Mouse (Mus musculus) forebrain, postnatal 0 days (tissue): Measurements from ENCODE around the gene Dapk2. TPM values are rescaled to one million over a fixed set of nuclear protein-coding genes. Genes with fewer than 3 reads are reported as not detected.

ENCODE experiments used
- ATAC-seq: fragments of 200-750 bp; cut with Nextera tagmentation; 2 replicates; pipeline ENCODE4 v1.8.0; 2017; ENCODE audit warnings: mild to moderate bottlenecking, moderate library complexity
- DNase-seq: peaks from one replicate; pipeline ENCODE4 v3.0.0-alpha.2; 2015
- H3K27ac ChIP-seq: fragments of 300-500 bp; sonication (generic); 2 replicates; pipeline ENCODE4 v1.5.1; 2014; ENCODE audit warnings: low read depth, mild to moderate bottlenecking, antibody characterized with exemption, low read length, moderate library complexity, mixed read lengths
- H3K27me3 ChIP-seq: fragments of 300-500 bp; sonication (generic); 2 replicates; pipeline ENCODE4 v1.6.1; 2014; ENCODE audit warnings: mild to moderate bottlenecking, low read length, mixed read lengths; ENCODE audit not compliant: insufficient read depth
- H3K36me3 ChIP-seq: fragments of 300-500 bp; sonication (generic); 2 replicates; pipeline ENCODE4 v1.6.1; 2014; ENCODE audit warnings: mild to moderate bottlenecking, moderate library complexity; ENCODE audit not compliant: insufficient read depth
- H3K4me1 ChIP-seq: fragments of 300-500 bp; sonication (generic); 2 replicates; pipeline ENCODE4 v1.6.1; 2014; ENCODE audit warnings: antibody characterized with exemption; ENCODE audit not compliant: insufficient read depth
- H3K4me2 ChIP-seq: fragments of 300-500 bp; sonication (generic); 2 replicates; pipeline ENCODE4 v1.6.1; 2014; ENCODE audit warnings: low read depth, mild to moderate bottlenecking, moderate library complexity
- H3K4me3 ChIP-seq: fragments of 300-500 bp; sonication (generic); 2 replicates; pipeline ENCODE4 v1.5.1; 2014; ENCODE audit warnings: low read depth, low read length, mixed read lengths
- H3K9ac ChIP-seq: fragments of 300-500 bp; sonication (generic); 2 replicates; pipeline ENCODE4 v1.6.1; 2014; ENCODE audit warnings: mild to moderate bottlenecking
- H3K9me3 ChIP-seq: fragments of 300-500 bp; sonication (generic); 2 replicates; pipeline ENCODE4 v1.6.1; 2016; ENCODE audit warnings: low read length
- CTCF ChIP-seq: sonication (generic); IDR thresholded peaks from 2 replicates; pipeline ENCODE4 v1.5.1; 2016; ENCODE audit warnings: antibody characterized with exemption, control low read depth, low read depth
- WGBS: fragments of 180-500 bp; shearing (Covaris S2); extraction: QIAGEN DNeasy Blood & Tissue Kit; methylation state at CpG from one replicate; pipeline ENCODE4 v1.1.7; 2014; 5-methylcytosine and 5-hydroxymethylcytosine counted together
- polyA plus RNA-seq: library from polyadenylated mRNA; unstranded; fragments of >200 nt; fragmentation: Nextera tagmentation; extraction: Ambion mirVana; gene quantifications from 2 replicates; pipeline ENCODE4 v1.2.1, GENCODE M21; 2015
- total RNA-seq: library from RNA; depleted of rRNA; stranded (reverse); fragments of >200 nt; gene quantifications from 2 replicates; pipeline ENCODE4 v1.2.3, GENCODE M21; 2014

Dapk2 gene
- total and polyA plus RNA-seq, 2 experiments from 2014 or later: 1.5 to 3.4 TPM

DNA sequence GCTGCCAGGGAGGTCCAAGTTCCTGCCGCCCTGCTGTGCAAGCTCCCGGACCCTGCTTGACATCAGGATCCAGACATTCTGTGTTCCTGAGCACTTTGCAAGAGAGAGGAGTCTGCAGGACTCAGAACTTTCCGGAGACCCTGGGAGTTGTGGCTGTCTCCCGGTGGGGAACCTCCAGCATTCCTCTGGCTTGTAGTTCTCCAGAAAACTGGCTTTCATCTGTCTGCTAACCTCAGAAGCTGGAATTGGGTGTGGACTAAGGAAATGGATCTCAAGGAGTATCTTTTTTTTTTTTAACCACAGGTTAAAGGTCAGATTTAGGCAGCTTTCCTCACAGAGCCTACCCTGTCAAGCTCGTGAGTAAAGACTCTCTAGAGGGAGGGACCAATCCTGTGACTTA is 113.7 kb downstream of the Dapk2 start:
- H3K4me2 ChIP-seq: no peak overlapping the region
- no peak for DNase-seq
- no peaks in the 10 kb centered on the region for H3K9me3 ChIP-seq
- no peak overlapping the region for H3K9ac ChIP-seq
- peaks cover 13% of the 10 kb centered on the region; the same call in 1 of the 2 replicates for H3K4me1 ChIP-seq
- no peak overlapping the region for H3K27ac ChIP-seq
- H3K4me3 ChIP-seq: no peak overlapping the region
- no peak for ATAC-seq
- H3K27me3 ChIP-seq: no peaks in the 10 kb centered on the region
- no peaks in the 10 kb centered on the region for H3K36me3 ChIP-seq
- WGBS: 57% methylated on average over 5 of the region's 5 CpGs
- TF ChIP-seq CTCF: no peak

GRCm38 (mm10) chr9:66273632-66274031 is 115.6 kb downstream of the Dapk2 start:
- Histone ChIP-seq H3K27me3 (no peaks in the 10 kb centered on the region), H3K9ac (no peak overlapping the region), H3K4me2 (no peak overlapping the region), H3K27ac (no peak overlapping the region), H3K4me3 (no peak overlapping the region), H3K36me3 (no peaks in the 10 kb centered on the region), H3K4me1 (peaks cover 13% of the 10 kb centered on the region; the same call in 1 of the 2 replicates), H3K9me3 (no peaks in the 10 kb centered on the region)
- no peak for TF ChIP-seq CTCF
- no peak for ATAC-seq
- 85% methylated on average over 1 of the region's 1 CpGs for WGBS
- no peak for DNase-seq

GRCm38 (mm10) chr9:66274657-66275056 is 116.6 kb downstream of the Dapk2 start:
- Histone ChIP-seq H3K27ac (0 out of 2 replicates have a peak overlapping the region, but pooled peaks have one; percentile 0), H3K4me1 (peaks cover 13% of the 10 kb centered on the region; the same call in 1 of the 2 replicates), H3K9ac (no peak overlapping the region), H3K4me2 (peak overlapping the region; percentile 45), H3K9me3 (no peaks in the 10 kb centered on the region), H3K36me3 (no peaks in the 10 kb centered on the region), H3K4me3 (no peak overlapping the region), H3K27me3 (no peaks in the 10 kb centered on the region)
- no peak for TF ChIP-seq CTCF
- ATAC-seq (no peak), DNase-seq (no peak)
- WGBS: 25% methylated on average over 3 of the region's 3 CpGs

GRCm38 (mm10) chr9:66275267-66275991 is 117.4 kb downstream of the Dapk2 start:
- Histone ChIP-seq H3K27me3 (no peaks in the 10 kb centered on the region), H3K4me3 (peak overlapping the region; percentile 16), H3K9me3 (no peaks in the 10 kb centered on the region), H3K4me1 (peaks cover 13% of the 10 kb centered on the region; the same call in 1 of the 2 replicates), H3K27ac (peak overlapping the region; percentile 60), H3K4me2 (peak overlapping the region; percentile 45), H3K9ac (0 out of 2 replicates have a peak overlapping the region, but pooled peaks have one; percentile 19), H3K36me3 (no peaks in the 10 kb centered on the region)
- ATAC-seq: peak; percentile 80
- no peak for TF ChIP-seq CTCF
- DNase-seq: peak; percentile 60
- 1% methylated on average over 15 of the region's 15 CpGs for WGBS

DNA sequence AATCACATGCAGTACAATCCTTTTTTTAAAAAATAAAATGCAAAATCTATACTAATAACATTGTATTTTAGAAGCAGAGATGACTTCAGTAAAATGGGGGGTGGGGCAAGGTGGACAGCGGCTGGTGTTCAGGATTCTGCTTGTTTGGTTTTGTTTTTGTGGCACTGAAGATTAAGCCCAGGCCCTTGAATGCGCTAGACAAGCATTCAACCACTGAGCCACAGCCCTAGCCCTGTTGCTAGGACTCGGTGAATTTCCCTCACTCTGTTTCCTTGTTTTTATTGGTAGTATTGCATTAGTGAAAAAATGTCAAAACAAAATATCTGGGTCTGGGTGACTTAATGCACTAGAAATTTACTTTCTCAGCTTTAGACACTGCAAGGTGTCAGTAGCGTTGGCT is 118.0 kb downstream of the Dapk2 start:
- Histone ChIP-seq H3K36me3 (no peaks in the 10 kb centered on the region), H3K4me1 (peaks cover 13% of the 10 kb centered on the region; the same call in 1 of the 2 replicates), H3K9me3 (no peaks in the 10 kb centered on the region), H3K4me3 (no peak overlapping the region), H3K27ac (no peak overlapping the region), H3K4me2 (0 out of 2 replicates have a peak overlapping the region, but pooled peaks have one; percentile 45), H3K27me3 (no peaks in the 10 kb centered on the region), H3K9ac (no peak overlapping the region)
- no peak for DNase-seq
- WGBS: 21% methylated on average over 4 of the region's 4 CpGs
- no peak for ATAC-seq
- TF ChIP-seq CTCF: no peak

DNA sequence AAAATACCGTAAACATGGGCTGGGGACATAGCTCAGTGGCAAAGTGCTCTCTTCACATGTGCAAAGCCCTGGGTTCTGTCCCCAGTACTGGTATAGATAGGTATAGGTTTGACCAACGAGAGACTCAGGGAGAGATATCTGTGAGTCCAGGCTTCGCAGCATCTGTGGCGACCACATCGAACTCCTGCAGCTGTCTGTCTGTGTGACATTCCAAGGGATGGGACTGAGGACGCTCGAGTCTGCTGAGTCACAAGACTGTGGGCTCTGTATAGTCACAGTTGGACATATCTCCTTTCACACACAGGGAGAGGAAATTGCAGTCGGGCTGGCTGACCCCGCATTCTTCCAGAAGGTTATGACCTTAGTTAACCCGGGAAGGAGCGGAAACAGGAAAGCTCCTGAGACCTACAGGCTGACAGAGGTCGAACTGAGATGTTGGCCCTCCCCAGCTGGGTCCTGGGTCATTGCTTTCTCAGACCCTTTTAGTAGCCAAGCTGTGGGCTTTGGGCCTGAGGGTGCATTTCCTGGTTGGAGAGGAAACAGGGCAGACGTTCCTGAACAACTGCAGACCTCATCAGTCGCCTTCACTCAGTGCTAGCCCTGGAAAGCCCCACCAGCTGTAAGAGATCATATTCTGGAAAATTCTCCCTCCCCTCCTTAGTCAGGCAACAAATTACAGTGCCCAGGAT is 118.8 kb downstream of the Dapk2 start:
- Histone ChIP-seq H3K27ac (no peak overlapping the region), H3K27me3 (no peaks in the 10 kb centered on the region), H3K9ac (no peak overlapping the region), H3K36me3 (no peaks in the 10 kb centered on the region), H3K9me3 (no peaks in the 10 kb centered on the region), H3K4me3 (no peak overlapping the region), H3K4me1 (peaks cover 13% of the 10 kb centered on the region; the same call in 1 of the 2 replicates), H3K4me2 (no peak overlapping the region)
- no peak for TF ChIP-seq CTCF
- WGBS: 37% methylated on average over 14 of the region's 14 CpGs
- DNase-seq: no peak
- ATAC-seq: no peak

DNA sequence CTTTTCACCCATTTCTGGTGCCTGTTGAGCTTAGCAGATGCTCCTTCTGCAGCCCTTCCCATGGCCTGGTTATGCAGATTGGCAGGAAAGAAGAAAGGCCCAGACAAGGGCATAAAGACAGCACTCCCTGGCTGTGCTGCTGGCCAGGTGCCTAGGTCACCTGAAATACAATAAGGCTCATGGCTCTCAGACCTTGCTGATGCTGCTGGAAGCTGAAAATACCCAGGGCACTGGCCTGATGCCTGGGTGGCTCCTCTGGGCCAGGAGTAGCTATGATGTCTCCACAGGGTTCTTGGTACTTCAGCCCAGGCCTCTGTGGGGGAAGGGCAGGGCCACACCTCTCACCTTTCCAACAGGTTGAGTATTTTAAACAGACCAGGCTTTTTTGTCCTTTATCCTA is 121.6 kb downstream of the Dapk2 start:
- H3K9ac ChIP-seq: no peak overlapping the region
- H3K36me3 ChIP-seq: no peaks in the 10 kb centered on the region
- ATAC-seq (no peak), DNase-seq (no peak)
- no peak for TF ChIP-seq CTCF
- H3K27ac ChIP-seq: no peak overlapping the region
- H3K4me2 ChIP-seq: no peak overlapping the region
- no peaks in the 10 kb centered on the region for H3K27me3 ChIP-seq
- no peak overlapping the region for H3K4me3 ChIP-seq
- H3K4me1 ChIP-seq: peaks cover 13% of the 10 kb centered on the region; the same call in 1 of the 2 replicates
- no peaks in the 10 kb centered on the region for H3K9me3 ChIP-seq
